Mouse (Mus musculus): ENCODE results near the gene Tagln2. TPM values are rescaled to one million over a fixed set of nuclear protein-coding genes. Genes with fewer than 3 reads are reported as not detected.

Gene Tagln2
- total and polyA plus RNA-seq, 3 experiments: 100 to 581 (median 332) TPM

- TF ChIP-seq MAZ (IDR thresholded peaks at IDR 0.05; ENCODE audit: low read depth, low read length): 0 out of 2 replicates have a peak, but pooled peaks have one; percentile 71
- no peak; the same call in 1 of the 2 replicates for TF ChIP-seq NELFE (IDR thresholded peaks at IDR 0.05; ENCODE audit: low read depth, low read length)
- TF ChIP-seq POLR2AphosphoS5 (IDR thresholded peaks at IDR 0.05; ENCODE audit: borderline replicate concordance, low read depth, low read length): no peak
- TF ChIP-seq E2F4 (IDR thresholded peaks at IDR 0.05; ENCODE audit: borderline replicate concordance, low read depth, low read length): no peak
These were observed 13.8 kb downstream of the Tagln2 start (continued) for GRCm38 (mm10) chr1:172513525-172514212.

GRCm38 (mm10) chr1:172514213-172514529 is 14.3 kb downstream of the Tagln2 start:
- H3K27me3 ChIP-seq (ENCODE audit: control insufficient read depth in 1 of 2, insufficient read depth in 2 of 2, low read length in 2 of 2): no peaks in the 10 kb centered on the region
- no peaks in the 10 kb centered on the region for H3K9me3 ChIP-seq (replicated peaks; ENCODE audit: insufficient read depth, low read length)
- peak overlapping the region; percentile 43 for H3K9ac ChIP-seq (ENCODE audit: control insufficient read depth, low read depth, low read length, poor library complexity, severe bottlenecking)
- peaks cover 0 to 12% of the 10 kb centered on the region in 2 experiments; a peak in 2 of 4 replicates for H3K36me3 ChIP-seq (ENCODE audit: control insufficient read depth in 1 of 2, insufficient read depth in 2 of 2, low read length in 2 of 2)
- H3K4me1 ChIP-seq (ENCODE audit: control insufficient read depth in 1 of 2, insufficient read depth in 2 of 2, low read length in 2 of 2): peaks cover 8 to 26% of the 10 kb centered on the region in 2 experiments
- DNase-seq (ENCODE audit: low read depth, low spot score): no peak
- peak overlapping the region; percentile 6 to 57; a peak in 3 of 4 replicates for H3K4me3 ChIP-seq (ENCODE audit: control insufficient read depth in 1 of 2, insufficient read depth in 1 of 2, low read depth in 2 of 2, low read length in 2 of 2)
- H3K27ac ChIP-seq (ENCODE audit: control insufficient read depth, low read depth, low read length): peak overlapping the region; percentile 60
- no peaks in the 10 kb centered on the region; the same call in 1 of the 2 replicates for H3K79me2 ChIP-seq (ENCODE audit: control insufficient read depth, insufficient read depth, low read length, poor library complexity)
- TF ChIP-seq EP300 (IDR thresholded peaks at IDR 0.05; ENCODE audit: low read depth in 1 of 2, low read length in 2 of 2) (no peak; a peak in 1 of 4 replicates), ZMIZ1 (IDR thresholded peaks at IDR 0.05; ENCODE audit: low read depth, low read length) (peak; percentile 47; the same call in 1 of the 2 replicates), POLR2A (IDR thresholded peaks at IDR 0.05; ENCODE audit: control insufficient read depth in 1 of 2, insufficient read depth in 1 of 2, low read depth in 1 of 2, low read length in 2 of 2, poor library complexity in 1 of 2) (peak in 1 of 2 experiments; percentile 43; a peak in 1 of 4 replicates), UBTF (IDR thresholded peaks at IDR 0.05; ENCODE audit: borderline replicate concordance, insufficient read depth, low read depth, low read length) (no peak)

GRCm38 (mm10) chr1:172514551-172515268 is 14.9 kb downstream of the Tagln2 start:
- DNase-seq (ENCODE audit: low read depth, low spot score): no peak
- Histone ChIP-seq H3K27ac (ENCODE audit: control insufficient read depth, low read depth, low read length) (peak overlapping the region; percentile 60), H3K27me3 (ENCODE audit: control insufficient read depth in 1 of 2, insufficient read depth in 2 of 2, low read length in 2 of 2) (no peaks in the 10 kb centered on the region), H3K4me3 (ENCODE audit: control insufficient read depth in 1 of 2, insufficient read depth in 1 of 2, low read depth in 2 of 2, low read length in 2 of 2) (peak overlapping the region in 1 of 2 experiments; percentile 57; a peak in 2 of 4 replicates), H3K4me1 (ENCODE audit: control insufficient read depth in 1 of 2, insufficient read depth in 2 of 2, low read length in 2 of 2) (peaks cover 8 to 23% of the 10 kb centered on the region in 2 experiments), H3K9me3 (replicated peaks; ENCODE audit: insufficient read depth, low read length) (no peaks in the 10 kb centered on the region), H3K79me2 (ENCODE audit: control insufficient read depth, insufficient read depth, low read length, poor library complexity) (no peaks in the 10 kb centered on the region; the same call in 1 of the 2 replicates), H3K9ac (ENCODE audit: control insufficient read depth, low read depth, low read length, poor library complexity, severe bottlenecking) (peak overlapping the region; percentile 43), H3K36me3 (ENCODE audit: control insufficient read depth in 1 of 2, insufficient read depth in 2 of 2, low read length in 2 of 2) (peaks cover 0 to 12% of the 10 kb centered on the region in 2 experiments; a peak in 2 of 4 replicates)
- TF ChIP-seq MYC (IDR thresholded peaks at IDR 0.05; ENCODE audit: low read depth, low read length) (0 out of 2 replicates have a peak, but pooled peaks have one; percentile 1), ZMIZ1 (IDR thresholded peaks at IDR 0.05; ENCODE audit: low read depth, low read length) (no peak), CHD1 (IDR thresholded peaks at IDR 0.05; ENCODE audit: low read depth, low read length) (0 out of 2 replicates have a peak, but pooled peaks have one; percentile 43)

Measured in MEL (cell line).